Mouse (Mus musculus) embryonic facial prominence, embryonic 12.5 days (tissue): ENCODE data around the gene Mmp15. TPM values are rescaled to one million over a fixed set of nuclear protein-coding genes. Genes with fewer than 3 reads are reported as not detected.

Source experiments
- ATAC-seq: fragments of 200-750 bp; cut with Nextera tagmentation; 2 replicates; pipeline ENCODE4 v1.8.0; 2017; ENCODE audit not compliant: insufficient number of reproducible peaks, insufficient read depth, low FRiP score, low TSS enrichment
- H3K27ac ChIP-seq: fragments of 300-500 bp; sonication (generic); 2 replicates; pipeline ENCODE4 v1.5.1; 2016; ENCODE audit warnings: mild to moderate bottlenecking
- H3K27me3 ChIP-seq: fragments of 300-500 bp; sonication (generic); 2 replicates; pipeline ENCODE4 v1.6.1; 2016; ENCODE audit warnings: mild to moderate bottlenecking, moderate library complexity
- H3K36me3 ChIP-seq: fragments of 300-500 bp; sonication (generic); 2 replicates; pipeline ENCODE4 v1.6.1; 2016; ENCODE audit warnings: mild to moderate bottlenecking
- H3K4me1 ChIP-seq: fragments of 300-500 bp; sonication (generic); 2 replicates; pipeline ENCODE4 v1.6.1; 2016
- H3K4me2 ChIP-seq: fragments of 300-500 bp; sonication (generic); replicated peaks from 2 replicates; pipeline ENCODE4 v1.6.1; 2016; ENCODE audit warnings: mild to moderate bottlenecking, moderate library complexity
- H3K4me3 ChIP-seq: fragments of 300-500 bp; sonication (generic); 2 replicates; pipeline ENCODE4 v1.5.1; 2016; ENCODE audit warnings: mild to moderate bottlenecking
- H3K9ac ChIP-seq: fragments of 300-500 bp; sonication (generic); 2 replicates; pipeline ENCODE4 v1.6.1; 2016; ENCODE audit warnings: mild to moderate bottlenecking, moderate library complexity
- H3K9me3 ChIP-seq: fragments of 300-500 bp; sonication (generic); 2 replicates; pipeline ENCODE4 v1.6.1; 2016; ENCODE audit warnings: mild to moderate bottlenecking, moderate library complexity
- WGBS: fragments of 180-500 bp; shearing (Covaris S2); methylation state at CpG from one replicate; pipeline ENCODE4 v1.1.7; 2016; 5-methylcytosine and 5-hydroxymethylcytosine counted together
- polyA plus RNA-seq: library from polyadenylated mRNA; unstranded; fragments of >200 nt; fragmentation: Nextera tagmentation; extraction: Ambion mirVana; gene quantifications from 2 replicates; pipeline ENCODE4 v1.2.1, GENCODE M21; 2016

Mmp15 gene
- polyA plus RNA-seq, 1 experiment from 2014 or later, result 17.6 TPM

DNA sequence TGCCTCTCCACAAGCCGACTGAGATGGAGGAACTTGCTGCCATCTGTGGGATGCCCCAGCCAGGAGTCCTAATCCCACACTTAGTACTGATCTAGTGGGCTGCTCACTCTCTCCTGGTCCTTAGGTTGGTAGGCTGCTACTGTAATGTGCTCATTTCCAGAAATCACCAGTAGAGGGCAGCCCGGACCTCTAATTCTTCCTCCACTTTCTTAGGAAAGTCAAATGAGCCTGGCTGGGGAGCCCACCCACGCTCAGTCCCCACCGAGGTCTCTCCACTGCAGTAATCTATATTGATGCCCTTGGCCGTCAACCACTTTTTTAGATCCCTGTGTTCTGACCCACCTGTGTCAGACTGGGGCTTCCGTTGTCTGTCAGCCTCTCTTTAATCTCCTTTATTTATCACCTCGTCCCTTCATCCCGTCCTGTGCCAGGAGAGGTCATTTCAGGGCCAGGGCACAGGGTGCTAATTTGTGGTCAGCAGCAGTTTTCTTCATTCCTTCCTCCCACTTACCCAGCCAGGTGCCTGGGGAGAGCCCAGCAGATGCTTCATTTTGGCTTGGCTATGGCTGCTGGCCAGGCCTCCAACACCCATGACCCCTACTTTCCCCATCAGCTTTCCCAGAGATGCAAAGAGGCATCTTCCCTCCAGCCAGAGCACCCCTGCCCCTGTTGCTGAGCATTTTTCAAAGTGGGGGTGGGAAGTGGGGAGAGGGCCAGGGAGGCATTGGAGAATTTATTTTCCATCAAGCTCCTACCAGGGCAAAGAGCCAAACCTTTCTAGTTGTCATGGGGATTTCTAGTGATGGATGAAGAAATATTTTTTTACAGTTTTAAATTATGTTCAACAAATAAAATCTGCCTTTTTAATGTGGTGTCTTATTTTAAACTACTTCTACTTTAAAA, 5.2 kb upstream of the Mmp15 start:
- Histone ChIP-seq H3K9ac (no peak overlapping the region), H3K4me3 (no peak overlapping the region), H3K27ac (no peak overlapping the region), H3K9me3 (no peaks in the 10 kb centered on the region), H3K36me3 (peaks cover 23% of the 10 kb centered on the region; the same call in 1 of the 2 replicates), H3K27me3 (peaks cover 6% of the 10 kb centered on the region), H3K4me2 (no peak overlapping the region), H3K4me1 (peaks cover 6% of the 10 kb centered on the region; the same call in 1 of the 2 replicates)
- 0 out of 2 replicates have a peak, but pooled peaks have one; percentile 30 for ATAC-seq
- 32% methylated on average over 8 of the region's 8 CpGs for WGBS

DNA sequence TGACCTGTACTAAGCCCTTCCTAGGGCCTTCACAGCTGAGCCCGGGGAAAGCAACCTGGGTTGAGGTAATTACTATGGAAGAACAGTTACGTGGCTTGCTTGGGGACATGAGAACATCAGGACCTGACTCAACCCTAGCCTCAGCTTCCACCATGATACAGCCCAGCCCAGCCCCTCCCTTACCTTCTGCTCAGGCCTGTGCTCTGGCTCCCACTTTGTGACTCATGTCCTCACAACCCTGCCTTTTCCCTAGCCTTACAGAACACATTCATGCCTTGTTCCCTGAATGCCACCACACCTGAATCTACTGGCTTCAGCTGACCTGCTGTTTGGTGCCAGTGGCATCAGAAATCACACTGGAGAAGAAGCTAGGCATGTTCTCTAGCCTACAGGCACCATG, 3.7 kb upstream of the Mmp15 start:
- Histone ChIP-seq H3K9ac (no peak overlapping the region), H3K27ac (no peak overlapping the region), H3K27me3 (peaks cover 7% of the 10 kb centered on the region), H3K4me3 (no peak overlapping the region), H3K4me1 (peaks cover 11% of the 10 kb centered on the region), H3K9me3 (no peaks in the 10 kb centered on the region), H3K4me2 (no peak overlapping the region), H3K36me3 (peaks cover 19% of the 10 kb centered on the region; the same call in 1 of the 2 replicates)
- no peak for ATAC-seq
- WGBS, result 82% methylated on average over 2 of the region's 2 CpGs

DNA sequence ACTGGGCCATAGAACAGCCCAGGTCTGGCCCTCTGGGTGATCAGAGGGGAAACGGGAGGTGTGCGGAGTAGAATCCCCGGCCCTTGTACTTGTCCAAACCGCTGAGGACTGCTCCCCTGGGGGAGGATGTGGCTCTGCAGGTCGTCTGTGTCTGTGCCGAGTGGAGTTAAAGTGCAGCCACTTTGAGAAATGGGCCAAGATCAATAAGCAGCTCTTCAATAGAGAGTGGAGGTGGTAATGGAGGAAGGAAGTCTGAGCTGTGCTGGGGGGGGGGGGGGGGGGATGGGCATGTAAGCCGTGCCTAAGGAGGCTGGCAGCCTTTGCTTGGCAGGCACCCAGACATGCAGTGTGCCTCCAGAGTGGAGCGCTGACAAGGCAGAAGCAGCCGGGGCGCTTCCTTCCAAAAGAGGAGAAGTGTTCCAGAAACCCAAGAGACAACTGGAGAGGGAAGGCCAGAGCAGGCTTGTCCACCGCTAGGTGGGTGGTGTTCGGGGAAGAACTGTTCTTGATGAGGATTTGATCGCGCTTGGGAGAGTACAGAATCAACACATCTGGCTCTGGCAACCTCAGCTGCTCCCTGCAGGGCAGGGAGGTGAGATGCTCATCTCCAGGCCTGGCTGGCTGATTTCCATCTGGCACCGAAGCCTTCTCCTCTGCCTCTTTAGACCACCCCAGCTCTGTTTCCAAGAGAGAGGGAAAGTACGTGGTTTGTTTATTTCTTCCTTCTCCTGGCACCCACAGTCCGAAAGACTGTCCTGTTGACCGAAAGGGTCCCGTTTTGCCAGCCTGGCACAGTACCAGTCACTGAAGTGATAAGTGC, 3.0 kb upstream of the Mmp15 start:
- H3K4me3 ChIP-seq, result no peak overlapping the region
- H3K27me3 ChIP-seq, result peaks cover 7% of the 10 kb centered on the region
- H3K9ac ChIP-seq, result no peak overlapping the region
- H3K27ac ChIP-seq, result no peak overlapping the region
- peaks cover 12% of the 10 kb centered on the region; the same call in 1 of the 2 replicates for H3K36me3 ChIP-seq
- no peaks in the 10 kb centered on the region for H3K9me3 ChIP-seq
- WGBS, result 66% methylated on average over 18 of the region's 19 CpGs
- H3K4me2 ChIP-seq, result no peak overlapping the region
- ATAC-seq, result no peak
- peaks cover 16% of the 10 kb centered on the region for H3K4me1 ChIP-seq

DNA sequence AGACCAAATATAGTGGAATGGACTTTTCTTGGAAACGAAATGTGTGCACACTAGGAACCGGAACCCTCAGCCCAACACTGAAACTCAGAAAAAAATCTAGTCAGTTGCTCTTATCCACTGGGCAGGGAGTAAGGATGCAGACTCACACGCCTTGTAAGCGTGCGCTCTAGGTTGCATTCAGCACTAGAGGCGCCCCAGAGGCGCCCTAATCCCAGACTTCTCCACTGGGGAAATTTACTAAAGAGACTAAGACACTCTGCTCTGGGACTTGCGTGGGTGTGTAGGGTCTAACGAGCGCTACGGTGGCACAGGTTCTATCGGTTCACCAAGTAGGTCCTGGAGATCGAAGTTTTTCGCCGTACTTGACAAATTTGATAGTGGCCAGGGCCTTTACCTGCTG, 607 bp upstream of the Mmp15 start:
- 3% methylated on average over 15 of the region's 15 CpGs for WGBS
- Histone ChIP-seq H3K27me3 (peaks cover 7% of the 10 kb centered on the region), H3K4me3 (peak overlapping the region; percentile 71), H3K27ac (no peak overlapping the region), H3K4me1 (peaks cover 16% of the 10 kb centered on the region), H3K9me3 (no peaks in the 10 kb centered on the region), H3K4me2 (peak overlapping the region; percentile 98), H3K36me3 (no peaks in the 10 kb centered on the region), H3K9ac (no peak overlapping the region)
- ATAC-seq, result no peak

DNA sequence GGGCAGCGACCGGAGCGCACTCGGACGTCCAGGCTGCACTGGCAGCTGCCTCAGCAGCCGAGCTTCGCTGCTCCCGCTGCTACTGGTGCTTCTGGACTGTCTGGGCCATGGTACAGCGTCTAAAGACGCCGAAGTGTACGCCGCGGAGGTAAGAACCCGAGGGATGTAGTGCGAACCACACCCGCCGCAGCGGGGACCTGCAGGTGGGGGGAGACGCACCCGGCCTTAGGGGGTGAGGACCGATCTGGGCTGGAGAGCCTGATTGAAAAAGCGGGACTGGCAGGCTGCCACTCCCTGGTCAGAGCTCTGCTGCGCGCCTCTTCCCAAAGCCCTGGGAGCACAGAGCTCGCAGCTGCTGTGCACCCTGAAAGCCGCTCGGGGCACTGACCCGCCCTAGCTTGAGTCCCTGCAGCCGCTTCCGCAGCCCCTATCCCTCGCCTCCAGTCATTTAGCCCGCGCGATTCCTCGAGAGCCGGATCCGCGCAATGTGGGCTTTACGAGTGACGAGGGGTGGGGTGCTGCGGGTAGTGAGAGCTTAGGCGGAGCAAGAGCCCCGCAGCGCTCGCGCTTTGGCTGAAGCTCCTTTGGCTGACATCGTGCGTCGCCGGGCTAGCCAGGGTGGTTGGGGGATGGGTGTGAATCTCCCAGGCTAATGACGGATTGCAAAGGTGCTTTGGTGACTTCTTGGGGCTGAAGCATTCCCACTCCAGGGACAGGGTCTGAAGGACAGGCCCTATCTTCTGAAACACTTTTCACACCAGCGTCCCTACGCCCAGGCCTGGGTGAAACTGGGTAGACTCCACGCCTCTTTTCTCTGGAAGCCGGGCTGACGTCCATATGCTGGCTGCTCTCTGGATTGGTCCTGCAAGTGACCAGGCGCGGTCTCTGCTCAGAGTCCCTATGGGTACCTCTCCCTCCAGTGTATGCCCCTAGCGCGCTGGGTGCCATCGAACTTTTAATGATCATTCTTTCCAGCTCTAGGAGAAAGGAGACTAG, 1.1 kb downstream of the Mmp15 start:
- peak overlapping the region; percentile 84 for H3K9ac ChIP-seq
- 2% methylated on average over 62 of the region's 62 CpGs for WGBS
- H3K4me2 ChIP-seq, result peak overlapping the region; percentile 98
- H3K9me3 ChIP-seq, result no peaks in the 10 kb centered on the region
- peaks cover 7% of the 10 kb centered on the region for H3K27me3 ChIP-seq
- H3K36me3 ChIP-seq, result no peaks in the 10 kb centered on the region
- peak; percentile 26 for ATAC-seq
- 0 out of 2 replicates have a peak overlapping the region, but pooled peaks have one; percentile 63 for H3K27ac ChIP-seq
- peak overlapping the region; percentile 71 for H3K4me3 ChIP-seq
- peaks cover 16% of the 10 kb centered on the region for H3K4me1 ChIP-seq

DNA sequence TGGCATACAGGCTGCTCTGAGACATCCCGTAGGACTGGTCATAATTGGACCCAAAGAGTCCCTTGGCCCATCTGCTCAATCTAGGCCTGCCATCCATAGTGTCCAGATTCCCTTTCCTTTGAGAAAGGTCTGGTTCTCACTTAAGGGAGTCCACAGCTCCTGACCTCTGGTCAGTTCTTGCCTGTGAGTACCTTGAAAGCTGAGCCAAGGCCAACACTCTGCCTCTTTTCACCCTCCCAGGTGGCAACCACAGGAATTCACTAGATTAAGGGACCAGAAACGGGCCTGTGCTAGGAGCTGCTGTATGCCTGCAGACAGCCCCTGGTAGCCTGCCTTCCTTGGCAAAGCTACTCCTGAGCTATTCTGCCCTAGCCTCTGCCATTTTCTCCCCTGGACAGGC, 2.5 kb downstream of the Mmp15 start:
- Histone ChIP-seq H3K9ac (no peak overlapping the region), H3K27me3 (peaks cover 7% of the 10 kb centered on the region), H3K4me2 (no peak overlapping the region), H3K27ac (no peak overlapping the region), H3K36me3 (no peaks in the 10 kb centered on the region), H3K4me3 (no peak overlapping the region), H3K9me3 (no peaks in the 10 kb centered on the region), H3K4me1 (peaks cover 19% of the 10 kb centered on the region)
- no peak for ATAC-seq
- WGBS, result 75% methylated on average over 2 of the region's 2 CpGs

DNA sequence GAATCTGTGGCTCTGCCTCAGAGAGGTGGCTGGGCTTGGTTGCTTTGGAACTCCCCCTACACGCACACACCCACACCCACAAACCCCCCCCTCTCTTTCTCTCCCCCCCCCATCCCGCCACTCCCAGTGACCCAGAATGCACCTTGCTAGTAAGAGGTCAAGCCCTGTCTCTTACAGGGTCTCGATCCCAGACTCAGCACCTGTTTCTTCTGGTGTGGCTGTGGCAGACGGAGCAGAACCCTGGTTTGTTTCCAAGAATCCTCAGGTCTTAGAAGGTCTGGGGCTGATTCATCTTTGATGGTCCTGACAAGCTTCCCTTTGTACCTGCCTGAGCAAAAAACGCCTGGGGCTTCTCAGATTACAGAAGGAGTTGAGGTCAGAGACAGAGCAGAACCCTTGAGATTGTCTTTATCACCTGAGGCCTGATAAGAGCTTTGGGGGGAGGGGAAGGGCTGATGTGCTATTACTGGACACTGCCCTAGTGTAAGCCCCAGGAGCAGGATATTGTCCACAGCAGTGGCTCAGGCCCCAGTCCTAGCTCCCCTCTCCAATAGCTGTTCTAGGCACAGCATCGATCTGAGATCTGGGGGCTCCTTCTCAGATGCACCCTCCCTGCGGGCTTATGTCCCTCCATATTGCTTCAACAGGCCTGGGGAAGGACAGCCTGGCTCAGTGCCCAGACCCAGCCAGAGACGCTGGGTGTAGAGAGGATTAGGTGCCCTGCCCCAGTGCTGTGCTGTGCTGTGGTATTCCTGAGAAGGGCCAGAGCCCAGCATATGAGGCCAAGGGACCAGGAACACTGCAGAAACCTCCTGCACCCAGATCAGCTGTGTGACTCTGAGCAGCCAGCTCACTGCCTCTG, 6.7 kb downstream of the Mmp15 start:
- H3K4me2 ChIP-seq, result no peak overlapping the region
- 47% methylated on average over 8 of the region's 8 CpGs for WGBS
- H3K9ac ChIP-seq, result no peak overlapping the region
- no peaks in the 10 kb centered on the region for H3K9me3 ChIP-seq
- 0 out of 2 replicates have a peak, but pooled peaks have one; percentile 17 for ATAC-seq
- H3K36me3 ChIP-seq, result no peaks in the 10 kb centered on the region
- H3K27me3 ChIP-seq, result no peaks in the 10 kb centered on the region
- H3K27ac ChIP-seq, result no peak overlapping the region
- peaks cover 17% of the 10 kb centered on the region for H3K4me1 ChIP-seq
- no peak overlapping the region for H3K4me3 ChIP-seq

DNA sequence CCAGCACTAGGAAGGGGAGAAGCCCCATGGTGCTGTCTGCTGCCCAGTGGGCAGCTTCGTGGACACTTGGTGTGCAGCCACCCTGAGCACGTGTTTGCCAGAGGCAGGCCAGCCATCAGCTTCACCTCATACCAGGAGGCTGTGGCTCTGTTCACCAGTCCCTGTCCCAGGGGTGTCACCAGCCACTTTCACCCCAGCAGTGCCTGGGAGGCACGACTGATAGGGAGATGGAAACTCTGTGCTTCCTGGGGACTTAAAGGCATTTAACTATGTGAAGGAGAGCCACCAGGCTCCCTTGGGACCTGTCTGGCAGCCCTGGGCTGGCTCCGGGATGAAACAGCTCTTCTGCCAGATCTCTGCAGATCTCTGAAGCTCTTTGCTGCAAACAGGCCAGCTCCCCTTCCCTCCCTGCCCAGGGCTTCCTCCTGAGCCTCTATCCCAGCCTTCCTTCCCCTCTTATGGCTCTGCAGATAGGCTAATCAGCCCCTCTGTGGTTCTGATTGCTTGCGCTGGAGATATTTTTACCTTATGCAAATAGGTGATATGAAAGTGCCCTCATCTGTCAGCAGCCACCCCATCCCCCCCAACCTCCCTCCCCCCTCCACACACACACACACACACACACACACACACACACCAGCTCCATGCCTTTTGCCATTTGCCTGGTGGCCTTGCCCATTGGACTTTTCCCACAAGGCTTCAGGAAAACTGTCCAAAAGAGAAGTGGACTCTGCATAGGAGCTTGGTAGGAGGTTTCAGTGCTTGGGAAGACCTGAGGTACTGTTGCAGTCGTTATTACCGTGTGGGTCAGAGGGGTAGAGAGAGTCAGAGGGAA, 8.3 kb downstream of the Mmp15 start:
- ATAC-seq, result no peak
- no peak overlapping the region for H3K4me2 ChIP-seq
- no peaks in the 10 kb centered on the region for H3K36me3 ChIP-seq
- 48% methylated on average over 7 of the region's 7 CpGs for WGBS
- 0 out of 2 replicates have a peak overlapping the region, but pooled peaks have one; percentile 12 for H3K9ac ChIP-seq
- no peaks in the 10 kb centered on the region for H3K27me3 ChIP-seq
- H3K4me3 ChIP-seq, result no peak overlapping the region
- 0 out of 2 replicates have a peak overlapping the region, but pooled peaks have one; percentile 1 for H3K27ac ChIP-seq
- no peaks in the 10 kb centered on the region for H3K9me3 ChIP-seq
- peaks cover 17% of the 10 kb centered on the region for H3K4me1 ChIP-seq

DNA sequence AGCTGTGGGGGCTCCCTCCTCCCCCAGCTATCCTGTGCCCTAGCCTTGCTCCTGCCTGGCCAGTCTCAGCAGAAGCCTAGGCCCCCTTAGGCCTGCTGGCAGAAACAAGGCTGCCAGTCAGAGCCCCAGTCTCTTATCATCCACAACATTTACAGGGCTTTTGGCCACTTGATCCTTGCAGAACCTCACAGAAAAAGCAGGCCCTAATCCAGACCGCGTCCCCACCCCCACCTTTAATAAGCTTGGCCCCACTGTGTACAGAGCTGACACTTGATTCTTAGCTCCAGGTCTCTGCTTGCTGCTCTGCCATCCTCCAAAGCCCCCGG, 8.9 kb downstream of the Mmp15 start:
- Histone ChIP-seq H3K27ac (no peak overlapping the region), H3K9ac (0 out of 2 replicates have a peak overlapping the region, but pooled peaks have one; percentile 12), H3K4me2 (no peak overlapping the region), H3K4me1 (peaks cover 17% of the 10 kb centered on the region), H3K36me3 (no peaks in the 10 kb centered on the region), H3K4me3 (no peak overlapping the region), H3K27me3 (no peaks in the 10 kb centered on the region), H3K9me3 (no peaks in the 10 kb centered on the region)
- WGBS, result 64% methylated on average over 3 of the region's 3 CpGs
- ATAC-seq, result no peak

DNA sequence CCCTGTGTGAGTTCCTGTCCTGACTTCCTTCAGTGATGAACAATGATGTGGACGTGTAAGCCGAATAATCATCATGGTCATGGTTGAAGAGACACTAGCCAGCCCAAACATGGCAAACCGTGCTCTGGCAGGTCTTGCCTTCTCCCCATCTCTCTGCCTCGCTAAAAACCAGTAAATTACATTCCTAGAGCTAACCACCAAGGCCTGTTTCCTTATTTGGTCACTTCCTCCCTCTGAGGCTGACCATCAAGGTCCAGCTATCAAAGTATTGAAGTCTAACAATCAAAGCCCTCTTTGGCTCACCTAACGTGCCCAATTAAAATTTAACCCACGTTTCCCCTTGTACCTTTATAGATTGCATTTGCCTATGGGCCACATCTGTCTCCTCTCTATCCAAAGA, 10.2 kb downstream of the Mmp15 start:
- Histone ChIP-seq H3K27ac (no peak overlapping the region), H3K36me3 (no peaks in the 10 kb centered on the region), H3K4me1 (peaks cover 17% of the 10 kb centered on the region), H3K4me2 (no peak overlapping the region), H3K4me3 (no peak overlapping the region), H3K27me3 (no peaks in the 10 kb centered on the region), H3K9me3 (no peaks in the 10 kb centered on the region), H3K9ac (no peak overlapping the region)
- ATAC-seq, result no peak
- WGBS, result 74% methylated on average over 6 of the region's 6 CpGs
